Mouse (Mus musculus) CD4-positive naive resting alpha-beta T cell, adult 76 days (primary cell): ENCODE results near the gene Kctd10. TPM values are rescaled to one million over a fixed set of nuclear protein-coding genes. Genes with fewer than 3 reads are reported as not detected.

Experiments
- total RNA-seq: library from RNA; stranded (reverse); gene quantifications from one replicate; pipeline ENCODE4 v1.2.4, GENCODE M21; 2023

Kctd10 gene
- 115 TPM for total RNA-seq

GRCm38 (mm10) chr5:114380209-114381012 is at the start of gene Kctd10, which contains the start of gene Ube3b:
Gene Kctd10, minus strand, starts transcription at chr5:114380508.
Gene Ube3b, plus strand, starts transcription at chr5:114380607.

Other genes with a start within 250 kb of the Kctd10 start
- gene Acacb, start 234.0 kb downstream of the Kctd10 start, total RNA-seq = 4.3 TPM
- not detected for gene Foxn4, start 106.7 kb downstream of the Kctd10 start, total RNA-seq
- 4.4 TPM for gene Myo1h, start 91.3 kb downstream of the Kctd10 start, total RNA-seq
- gene Ube3b, start 99 bp upstream of the Kctd10 start, total RNA-seq = 49.4 TPM
- 9.3 TPM for gene Mmab, start 63.6 kb upstream of the Kctd10 start, total RNA-seq
- gene Mvk, start 63.8 kb upstream of the Kctd10 start, total RNA-seq = 22.9 TPM
- gene Fam222a, start 187.5 kb upstream of the Kctd10 start, total RNA-seq = 14.7 TPM